Mouse (Mus musculus) stomach, postnatal 0 days (tissue): Measurements from ENCODE around the gene Sbf2. TPM values are rescaled to one million over a fixed set of nuclear protein-coding genes. Genes with fewer than 3 reads are reported as not detected.
A peak's percentile ranks its signal among the peaks of the same experiment; 100 is the strongest.

Source experiments
- ATAC-seq: fragments of 200-750 bp; cut with Nextera tagmentation; 2 replicates; pipeline ENCODE4 v1.8.0; 2017; ENCODE audit not compliant: low FRiP score, low TSS enrichment
- DNase-seq: peaks from one replicate; pipeline ENCODE4 v3.0.0-alpha.2; 2016; ENCODE audit warnings: low spot score
- H3K27ac ChIP-seq: fragments of 300-500 bp; sonication (generic); replicated peaks from 2 replicates; pipeline ENCODE4 v1.5.1; 2014; ENCODE audit warnings: mild to moderate bottlenecking, control low read depth
- H3K27me3 ChIP-seq: fragments of 300-500 bp; sonication (generic); 2 replicates; pipeline ENCODE4 v1.6.1; 2014; ENCODE audit warnings: low read length; ENCODE audit not compliant: control insufficient read depth, insufficient read depth
- H3K36me3 ChIP-seq: fragments of 300-500 bp; sonication (generic); 2 replicates; pipeline ENCODE4 v1.6.1; 2014; ENCODE audit warnings: low read length, mixed read lengths; ENCODE audit not compliant: control insufficient read depth, insufficient read depth
- H3K4me1 ChIP-seq: fragments of 300-500 bp; sonication (generic); replicated peaks from 2 replicates; pipeline ENCODE4 v1.6.1; 2014; ENCODE audit warnings: antibody characterized with exemption; ENCODE audit not compliant: control insufficient read depth, insufficient read depth
- H3K4me2 ChIP-seq: fragments of 300-500 bp; sonication (generic); replicated peaks from 2 replicates; pipeline ENCODE4 v1.6.1; 2014; ENCODE audit warnings: low read depth, mild to moderate bottlenecking, control low read depth, moderate library complexity
- H3K4me3 ChIP-seq: fragments of 300-500 bp; sonication (generic); 2 replicates; pipeline ENCODE4 v1.5.1; 2014; ENCODE audit warnings: low read depth, low read length, control low read depth
- H3K9ac ChIP-seq: fragments of 300-500 bp; sonication (generic); 2 replicates; pipeline ENCODE4 v1.6.1; 2014; ENCODE audit warnings: mild to moderate bottlenecking, low read length, control low read depth, mixed read lengths
- H3K9me3 ChIP-seq: fragments of 300-500 bp; sonication (generic); 2 replicates; pipeline ENCODE4 v1.6.1; 2016; ENCODE audit warnings: low read length; ENCODE audit not compliant: control insufficient read depth
- CTCF ChIP-seq: IDR thresholded peaks from 2 replicates; pipeline ENCODE4 v1.5.1; 2016; ENCODE audit warnings: antibody characterized with exemption, low read depth, mild to moderate bottlenecking, moderate library complexity
- EP300 ChIP-seq: optimal IDR thresholded peaks from 2 replicates; pipeline ENCODE3; 2016; ENCODE audit warnings: antibody characterized with exemption
- WGBS: fragments of 180-500 bp; shearing (Covaris S2); extraction: QIAGEN DNeasy Blood & Tissue Kit; methylation state at CpG from one replicate; pipeline ENCODE4 v1.1.7; 2014; 5-methylcytosine and 5-hydroxymethylcytosine counted together
- polyA plus RNA-seq: library from polyadenylated mRNA; unstranded; fragments of >200 nt; fragmentation: Nextera tagmentation; extraction: Ambion mirVana; gene quantifications from 2 replicates; pipeline ENCODE4 v1.2.1, GENCODE M21; 2015

The Sbf2 gene
- polyA plus RNA-seq, 1 experiment from 2014 or later, result 14.9 TPM

DNA sequence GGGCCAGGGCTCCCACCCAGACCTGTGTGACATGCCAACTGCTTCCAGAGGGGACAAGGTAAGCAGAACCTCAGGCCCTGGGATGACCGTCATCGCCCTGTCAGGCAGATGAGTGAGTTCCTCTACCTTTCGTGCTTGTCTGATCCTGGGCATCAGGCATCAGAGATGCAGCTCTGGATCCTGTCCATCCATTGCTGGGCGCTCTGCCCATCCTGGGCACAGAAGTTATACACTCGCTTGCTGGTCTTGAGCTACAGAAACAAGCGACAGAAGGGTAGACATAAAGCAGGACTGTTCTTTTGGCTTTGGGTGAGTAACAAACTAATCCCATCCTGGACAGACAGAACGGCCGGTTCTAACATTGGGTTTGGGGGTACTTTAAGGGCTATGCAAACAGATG lies 305.5 kb downstream of the Sbf2 start:
- H3K4me3 ChIP-seq, result no peak overlapping the region
- no peak for TF ChIP-seq EP300
- TF ChIP-seq CTCF, result no peak
- WGBS, result 78% methylated on average over 8 of the region's 8 CpGs
- H3K9ac ChIP-seq, result no peak overlapping the region
- H3K9me3 ChIP-seq, result no peaks in the 10 kb centered on the region
- DNase-seq (no peak), ATAC-seq (no peak)
- no peak overlapping the region; the same call in 1 of the 2 replicates for H3K27ac ChIP-seq
- H3K4me2 ChIP-seq, result no peak overlapping the region
- H3K36me3 ChIP-seq, result peaks cover 28% of the 10 kb centered on the region
- no peaks in the 10 kb centered on the region for H3K27me3 ChIP-seq
- no peaks in the 10 kb centered on the region for H3K4me1 ChIP-seq

DNA sequence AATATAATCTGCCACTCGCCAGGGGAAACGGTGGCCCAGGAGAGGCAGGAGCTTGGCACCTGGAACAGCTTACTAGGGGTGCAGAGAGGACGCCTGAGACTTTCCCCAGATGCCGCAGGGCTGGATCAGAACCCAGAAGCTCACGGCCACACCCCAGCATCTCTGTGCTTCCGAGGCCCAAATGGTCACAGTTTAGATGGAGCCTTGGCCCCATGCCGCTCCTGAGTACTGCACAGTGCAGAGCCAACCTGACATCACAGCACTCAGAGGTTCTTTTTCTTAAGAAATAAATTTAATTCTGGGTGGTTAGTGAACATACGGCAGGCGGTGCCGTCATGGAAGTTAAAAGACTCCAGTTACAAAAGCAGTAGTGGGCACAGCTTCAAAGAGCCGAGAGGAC lies 307.0 kb downstream of the Sbf2 start:
- ATAC-seq (no peak), DNase-seq (no peak)
- Histone ChIP-seq H3K4me3 (no peak overlapping the region), H3K4me1 (no peaks in the 10 kb centered on the region), H3K4me2 (no peak overlapping the region), H3K27me3 (no peaks in the 10 kb centered on the region), H3K9ac (no peak overlapping the region), H3K36me3 (peaks cover 20% of the 10 kb centered on the region), H3K9me3 (no peaks in the 10 kb centered on the region), H3K27ac (no peak overlapping the region)
- no peak for TF ChIP-seq EP300
- TF ChIP-seq CTCF, result no peak
- WGBS, result 88% methylated on average over 11 of the region's 11 CpGs

DNA sequence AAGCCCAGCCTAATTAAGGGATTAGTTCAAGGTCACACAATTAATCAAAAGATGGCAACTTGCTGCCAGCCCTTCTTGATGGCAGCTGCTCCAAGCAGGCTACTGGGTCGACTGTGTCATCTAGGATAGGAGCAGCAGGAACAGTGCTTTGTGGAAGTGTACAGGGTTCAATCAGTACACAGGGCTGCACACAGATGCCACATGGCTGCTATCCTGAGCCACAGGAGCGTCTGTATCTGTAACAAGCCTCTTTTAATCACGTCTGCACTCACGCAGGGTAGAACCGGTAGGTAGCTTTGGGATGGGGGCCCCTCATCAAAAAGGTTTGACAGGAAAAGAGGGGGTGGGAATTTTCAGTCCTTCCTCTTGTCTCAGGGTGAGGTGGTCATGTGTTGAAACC lies 308.4 kb downstream of the Sbf2 start:
- no peaks in the 10 kb centered on the region for H3K9me3 ChIP-seq
- H3K4me3 ChIP-seq, result no peak overlapping the region
- H3K4me2 ChIP-seq, result no peak overlapping the region
- H3K4me1 ChIP-seq, result no peaks in the 10 kb centered on the region
- no peak for DNase-seq
- WGBS, result 68% methylated on average over 5 of the region's 5 CpGs
- H3K27me3 ChIP-seq, result no peaks in the 10 kb centered on the region
- H3K36me3 ChIP-seq, result peaks cover 7% of the 10 kb centered on the region; the same call in 1 of the 2 replicates
- TF ChIP-seq EP300 (no peak), CTCF (no peak)
- ATAC-seq, result no peak
- no peak overlapping the region for H3K27ac ChIP-seq
- H3K9ac ChIP-seq, result no peak overlapping the region

DNA sequence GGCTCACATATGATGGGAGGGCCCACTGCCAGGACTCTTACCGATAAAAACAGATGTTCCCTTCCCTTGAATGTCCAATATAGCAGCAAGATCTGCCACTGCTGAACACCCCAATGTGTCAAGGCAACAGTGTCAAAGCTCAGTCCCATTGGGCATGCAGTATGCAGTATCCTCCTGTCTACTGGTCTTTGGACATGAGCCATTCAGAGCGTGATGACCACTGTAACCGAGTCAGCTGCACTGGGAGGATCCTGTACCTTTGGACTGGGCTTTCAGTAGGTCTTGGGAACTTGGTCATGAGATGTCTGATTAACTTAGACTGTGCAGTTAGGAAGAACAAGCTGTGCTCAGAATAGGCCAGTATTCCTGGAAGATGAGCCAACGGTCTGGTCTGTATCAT lies 309.2 kb downstream of the Sbf2 start:
- Histone ChIP-seq H3K4me1 (no peaks in the 10 kb centered on the region), H3K4me3 (no peak overlapping the region), H3K27me3 (no peaks in the 10 kb centered on the region), H3K9me3 (no peaks in the 10 kb centered on the region), H3K36me3 (peaks cover 7% of the 10 kb centered on the region; the same call in 1 of the 2 replicates), H3K9ac (no peak overlapping the region), H3K4me2 (no peak overlapping the region), H3K27ac (no peak overlapping the region)
- no peak for TF ChIP-seq EP300
- TF ChIP-seq CTCF, result no peak
- 87% methylated on average over 4 of the region's 4 CpGs for WGBS
- ATAC-seq (no peak), DNase-seq (no peak)

DNA sequence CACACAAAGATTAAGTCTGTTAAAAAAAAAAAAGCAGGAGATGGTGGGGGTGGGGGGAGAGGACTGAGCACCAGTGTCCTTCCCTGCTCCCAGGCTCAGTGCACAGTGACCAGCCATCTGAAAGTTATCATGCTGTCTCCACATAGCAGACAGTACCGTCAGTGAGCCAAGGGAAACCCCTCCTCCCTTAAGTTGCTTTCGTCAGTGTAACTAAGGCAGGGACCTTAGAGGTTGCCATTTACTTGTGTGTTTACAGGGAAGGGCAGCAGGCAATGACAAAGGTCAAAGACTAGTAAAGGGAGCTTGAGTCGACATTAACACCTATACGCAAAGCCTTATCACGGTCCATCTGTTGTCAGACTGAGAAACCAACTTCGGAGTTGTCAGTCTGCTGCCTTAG lies 311.8 kb downstream of the Sbf2 start:
- 59% methylated on average over 6 of the region's 6 CpGs for WGBS
- Histone ChIP-seq H3K9ac (no peak overlapping the region), H3K4me2 (no peak overlapping the region), H3K27ac (no peak overlapping the region), H3K9me3 (no peaks in the 10 kb centered on the region), H3K36me3 (no peaks in the 10 kb centered on the region), H3K4me3 (no peak overlapping the region), H3K27me3 (no peaks in the 10 kb centered on the region), H3K4me1 (no peaks in the 10 kb centered on the region)
- peak; percentile 64 for ATAC-seq
- DNase-seq, result no peak
- TF ChIP-seq EP300 (no peak), CTCF (no peak)

DNA sequence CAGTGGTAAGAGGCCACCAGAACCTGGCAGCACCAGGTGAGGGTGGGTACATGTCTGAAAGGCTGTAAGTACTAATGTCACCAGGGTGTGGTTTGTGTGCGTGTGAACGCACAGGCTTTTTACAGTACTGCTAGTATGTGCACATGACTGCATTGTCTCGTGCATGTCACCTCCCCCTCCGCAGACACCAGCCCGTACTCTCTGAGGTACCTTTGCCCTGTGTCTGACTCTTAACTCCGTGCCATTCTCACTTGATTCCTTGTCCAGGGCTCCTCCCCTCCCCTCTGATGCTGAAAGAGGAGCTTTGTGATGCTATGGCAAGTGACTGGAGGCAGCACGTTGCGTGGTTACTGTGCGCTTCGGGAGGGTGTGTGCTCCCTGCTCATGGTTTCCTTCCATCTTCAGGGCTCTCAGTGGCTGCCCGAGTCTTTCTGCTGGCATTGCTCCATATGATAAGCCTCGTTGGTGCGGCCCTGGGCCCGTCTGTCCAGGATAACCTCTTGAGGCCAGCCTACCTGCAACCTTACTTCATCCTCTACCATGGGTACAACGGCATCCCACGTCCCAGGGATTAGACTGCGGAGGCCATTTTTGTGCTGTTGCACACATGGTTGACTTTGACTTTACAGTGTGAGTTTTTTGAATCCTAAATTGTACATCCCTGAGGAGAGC lies 315.8 kb downstream of the Sbf2 start:
- Histone ChIP-seq H3K36me3 (no peaks in the 10 kb centered on the region), H3K9me3 (no peaks in the 10 kb centered on the region), H3K4me1 (peaks cover 7% of the 10 kb centered on the region; the same call in 1 of the 2 replicates), H3K27me3 (no peaks in the 10 kb centered on the region), H3K27ac (peak overlapping the region; percentile 83; the same call in 1 of the 2 replicates), H3K9ac (no peak overlapping the region), H3K4me3 (no peak overlapping the region), H3K4me2 (no peak overlapping the region)
- DNase-seq (no peak), ATAC-seq (peak; percentile 71)
- TF ChIP-seq EP300 (no peak), CTCF (no peak)
- WGBS, result 78% methylated on average over 17 of the region's 17 CpGs
